Mouse (Mus musculus) limb, embryonic 14.5 days (tissue): ENCODE results near the gene Batf3. TPM values are rescaled to one million over a fixed set of nuclear protein-coding genes. Genes with fewer than 3 reads are reported as not detected.

Source experiments
- ATAC-seq: fragments of 200-750 bp; cut with Nextera tagmentation; 2 replicates; pipeline ENCODE4 v1.8.0; 2017; ENCODE audit warnings: low read depth, moderate number of reproducible peaks, moderate TSS enrichment; ENCODE audit not compliant: low FRiP score
- DNase-seq: peaks from one replicate; pipeline ENCODE4 v3.0.0-alpha.2; 2015; ENCODE audit warnings: low spot score
- H3K27ac ChIP-seq: fragments of 300-500 bp; sonication (generic); replicated peaks from 2 replicates; pipeline ENCODE4 v1.5.1; 2014; ENCODE audit warnings: low read depth, mild to moderate bottlenecking, low read length, moderate library complexity, mixed read lengths
- H3K27me3 ChIP-seq: fragments of 300-500 bp; sonication (generic); 2 replicates; pipeline ENCODE4 v1.6.1; 2014; ENCODE audit warnings: low read length, mixed read lengths; ENCODE audit not compliant: control insufficient read depth, insufficient read depth
- H3K36me3 ChIP-seq: fragments of 300-500 bp; sonication (generic); 2 replicates; pipeline ENCODE4 v1.6.1; 2014; ENCODE audit warnings: mild to moderate bottlenecking, low read length, moderate library complexity, mixed read lengths; ENCODE audit not compliant: control insufficient read depth, insufficient read depth
- H3K4me1 ChIP-seq: fragments of 300-500 bp; sonication (generic); 2 replicates; pipeline ENCODE4 v1.6.1; 2014; ENCODE audit warnings: antibody characterized with exemption, low read length, mixed read lengths; ENCODE audit not compliant: control insufficient read depth, insufficient read depth
- H3K4me2 ChIP-seq: fragments of 300-500 bp; sonication (generic); replicated peaks from 2 replicates; pipeline ENCODE4 v1.6.1; 2014; ENCODE audit warnings: low read depth, mild to moderate bottlenecking, low read length, moderate library complexity; ENCODE audit not compliant: severe bottlenecking
- H3K4me3 ChIP-seq: fragments of 300-500 bp; sonication (generic); replicated peaks from 2 replicates; pipeline ENCODE4 v1.5.1; 2014; ENCODE audit warnings: low read length
- H3K9ac ChIP-seq: fragments of 300-500 bp; sonication (generic); 2 replicates; pipeline ENCODE4 v1.6.1; 2014; ENCODE audit warnings: mild to moderate bottlenecking, low read depth, low read length, moderate library complexity; ENCODE audit not compliant: severe bottlenecking
- H3K9me3 ChIP-seq: fragments of 300-500 bp; sonication (generic); 2 replicates; pipeline ENCODE4 v1.6.1; 2016; ENCODE audit warnings: low read length; ENCODE audit not compliant: control insufficient read depth
- POLR2A ChIP-seq: fragments of 200-500 bp; IDR thresholded peaks from 2 replicates; pipeline ENCODE4 v1.8.0; 2012; ENCODE audit warnings: inconsistent platforms, mild to moderate bottlenecking, moderate library complexity, borderline replicate concordance; ENCODE audit not compliant: insufficient read depth, insufficient read length; ENCODE audit errors: extremely low read depth
- WGBS: fragments of 180-500 bp; shearing (Covaris S2); extraction: QIAGEN DNeasy Blood & Tissue Kit; methylation state at CpG from one replicate; pipeline ENCODE4 v1.1.7; 2014; 5-methylcytosine and 5-hydroxymethylcytosine counted together
- polyA plus RNA-seq, 2 experiments: library from polyadenylated mRNA; depleted of rRNA in 1 of 2; stranded (reverse) in 1 of 2; unstranded in 1 of 2; fragments of >200 nt; fragmentation: Nextera tagmentation in 1 of 2; extraction: Ambion mirVana in 1 of 2; gene quantifications; 2 replicates each; pipeline versions ENCODE4 v1.2.1 to v1.2.3; 2012 to 2014

Batf3 gene
- polyA plus RNA-seq, 2 experiments = 11.2 to 16.1 TPM

DNA sequence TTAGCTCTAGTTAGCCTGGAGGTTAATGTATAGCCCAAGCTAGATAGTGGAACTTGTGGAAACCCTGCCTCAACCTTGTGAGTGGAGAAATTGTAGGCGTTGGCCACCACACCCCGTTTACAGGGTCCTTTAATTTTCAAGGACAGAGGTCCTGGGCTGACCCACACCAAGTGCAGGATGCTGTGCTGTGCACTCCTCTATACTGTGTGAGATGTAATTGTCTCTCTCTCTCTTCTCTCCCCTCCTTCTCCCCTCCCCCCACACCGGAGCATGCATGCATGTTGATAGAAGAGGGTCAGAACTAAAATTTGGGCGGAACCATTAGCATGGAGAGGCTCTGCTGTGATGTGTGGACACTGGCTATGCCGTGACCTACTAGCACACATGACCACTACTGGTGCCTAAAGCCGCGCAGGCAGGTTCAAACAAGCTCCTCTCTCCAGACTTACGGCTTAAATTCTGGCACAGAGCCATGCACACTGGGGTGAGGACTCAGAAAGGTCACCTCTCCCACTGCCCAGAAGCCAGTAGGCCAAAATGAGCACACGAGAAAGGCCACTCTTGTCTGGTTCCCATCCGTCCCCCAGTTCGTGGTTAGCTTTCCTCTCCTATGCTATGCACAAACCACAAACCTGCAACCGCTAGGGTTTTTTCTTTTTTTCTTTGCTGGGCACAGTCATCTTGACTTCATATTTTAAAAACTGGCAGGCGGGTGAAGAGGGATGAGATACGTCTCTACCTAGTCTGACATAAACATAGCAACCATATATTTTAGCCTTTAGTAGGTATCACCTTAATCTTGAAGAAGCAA is 571 bp upstream of the Batf3 start:
- Histone ChIP-seq H3K9ac (peak overlapping the region; percentile 63; the same call in 1 of the 2 replicates), H3K9me3 (no peaks in the 10 kb centered on the region), H3K4me3 (peak overlapping the region; percentile 67), H3K27ac (no peak overlapping the region), H3K4me2 (peak overlapping the region; percentile 97), H3K36me3 (no peaks in the 10 kb centered on the region), H3K27me3 (peaks cover 6% of the 10 kb centered on the region; the same call in 1 of the 2 replicates), H3K4me1 (0 out of 2 replicates have a peak, but pooled peaks cover 3% of the 10 kb centered on the region)
- peak; percentile 7 for DNase-seq
- no peak for TF ChIP-seq POLR2A
- WGBS = 39% methylated on average over 14 of the region's 14 CpGs
- 0 out of 2 replicates have a peak, but pooled peaks have one; percentile 32 for ATAC-seq

DNA sequence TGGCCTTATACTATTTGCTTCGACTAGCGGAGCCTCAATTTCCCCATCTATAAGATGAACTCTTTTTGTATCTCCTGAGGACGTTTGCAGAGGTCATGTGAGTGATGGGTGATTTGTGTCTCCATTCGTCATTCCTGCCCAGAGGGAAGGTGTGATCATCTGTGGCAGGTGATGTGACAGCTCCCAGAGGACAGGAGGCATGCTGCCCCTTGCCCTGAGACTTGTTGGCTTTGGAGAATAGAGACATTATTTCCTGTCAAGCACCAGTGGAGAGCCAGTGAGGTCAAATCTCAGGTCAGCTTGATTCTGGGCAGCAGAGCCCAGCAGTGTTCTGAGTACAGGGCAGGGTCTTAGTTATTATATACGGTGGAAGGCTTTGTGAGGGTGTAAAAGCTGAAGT is 1.5 kb downstream of the Batf3 start:
- 35% methylated on average over 5 of the region's 5 CpGs for WGBS
- Histone ChIP-seq H3K9me3 (no peaks in the 10 kb centered on the region), H3K9ac (no peak overlapping the region), H3K4me1 (0 out of 2 replicates have a peak, but pooled peaks cover 3% of the 10 kb centered on the region), H3K4me2 (peak overlapping the region; percentile 97; the same call in 1 of the 2 replicates), H3K27ac (no peak overlapping the region), H3K36me3 (no peaks in the 10 kb centered on the region), H3K27me3 (peaks cover 6% of the 10 kb centered on the region; the same call in 1 of the 2 replicates), H3K4me3 (peak overlapping the region; percentile 67; the same call in 1 of the 2 replicates)
- DNase-seq (no peak), ATAC-seq (no peak)
- no peak for TF ChIP-seq POLR2A

DNA sequence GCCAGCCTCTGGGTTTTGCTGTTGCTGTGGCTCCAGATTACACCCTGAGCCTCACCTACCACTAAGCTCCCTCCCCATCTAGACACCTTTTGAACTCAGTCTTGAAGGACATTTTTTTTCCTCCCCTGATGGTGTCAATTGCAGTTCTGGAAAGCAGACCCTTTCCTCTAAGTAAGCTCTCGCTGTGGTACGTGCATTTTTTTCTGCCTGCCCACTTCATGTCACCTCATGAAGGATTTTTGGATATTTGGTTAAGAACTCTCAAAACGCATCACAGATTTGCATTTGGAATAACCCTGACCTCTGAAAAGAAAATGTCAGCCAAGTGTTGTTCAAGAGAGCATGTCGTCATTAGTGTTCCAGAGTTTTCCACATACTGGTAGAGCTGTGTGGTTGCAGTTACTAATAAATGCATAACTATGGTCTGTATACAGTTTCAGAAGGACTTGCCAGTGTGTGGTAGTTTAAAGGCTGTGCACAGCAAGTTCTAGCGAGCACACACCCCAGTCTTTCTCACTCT is 2.2 kb downstream of the Batf3 start:
- Histone ChIP-seq H3K4me1 (0 out of 2 replicates have a peak, but pooled peaks cover 3% of the 10 kb centered on the region), H3K9me3 (no peaks in the 10 kb centered on the region), H3K4me2 (no peak overlapping the region), H3K27ac (no peak overlapping the region), H3K4me3 (no peak overlapping the region), H3K9ac (no peak overlapping the region), H3K27me3 (peaks cover 6% of the 10 kb centered on the region; the same call in 1 of the 2 replicates), H3K36me3 (no peaks in the 10 kb centered on the region)
- 47% methylated on average over 5 of the region's 5 CpGs for WGBS
- no peak for TF ChIP-seq POLR2A
- no peak for DNase-seq
- no peak for ATAC-seq

DNA sequence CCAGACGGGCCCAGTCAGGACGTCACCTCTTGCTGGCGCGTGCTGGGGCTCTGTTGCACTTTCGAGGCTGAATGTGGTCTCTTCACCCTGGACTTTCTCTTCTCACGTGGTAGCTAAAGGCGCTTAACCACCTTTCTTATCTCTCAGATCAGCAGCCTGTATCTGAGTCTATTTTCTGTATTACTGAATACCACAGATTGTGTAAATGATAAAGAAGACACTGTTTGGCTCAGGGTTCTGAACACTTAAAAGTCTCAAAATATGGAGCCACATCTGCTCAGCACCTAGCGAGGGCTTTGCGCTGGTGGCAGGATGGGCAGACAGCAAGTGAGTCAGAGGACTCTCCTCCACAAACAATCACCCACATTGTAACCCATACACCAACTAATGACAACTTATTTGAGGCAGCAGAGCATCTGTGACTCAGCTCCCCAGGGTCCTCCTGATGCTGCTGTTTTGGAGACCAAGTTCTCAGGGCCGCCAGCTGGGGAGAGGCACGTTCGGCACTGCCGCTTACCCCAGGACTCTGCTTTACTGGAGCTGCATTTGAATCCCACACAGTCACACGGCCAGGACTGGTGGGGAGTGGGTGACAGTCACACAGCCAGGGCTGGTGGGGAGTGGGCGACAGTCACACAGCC is 5.2 kb downstream of the Batf3 start:
- ATAC-seq (no peak), DNase-seq (no peak)
- Histone ChIP-seq H3K9me3 (no peaks in the 10 kb centered on the region), H3K9ac (no peak overlapping the region), H3K36me3 (no peaks in the 10 kb centered on the region), H3K27me3 (peaks cover 6% of the 10 kb centered on the region; the same call in 1 of the 2 replicates), H3K4me2 (no peak overlapping the region), H3K4me3 (no peak overlapping the region), H3K27ac (no peak overlapping the region), H3K4me1 (0 out of 2 replicates have a peak, but pooled peaks cover 3% of the 10 kb centered on the region)
- WGBS = 75% methylated on average over 15 of the region's 15 CpGs
- TF ChIP-seq POLR2A = no peak

DNA sequence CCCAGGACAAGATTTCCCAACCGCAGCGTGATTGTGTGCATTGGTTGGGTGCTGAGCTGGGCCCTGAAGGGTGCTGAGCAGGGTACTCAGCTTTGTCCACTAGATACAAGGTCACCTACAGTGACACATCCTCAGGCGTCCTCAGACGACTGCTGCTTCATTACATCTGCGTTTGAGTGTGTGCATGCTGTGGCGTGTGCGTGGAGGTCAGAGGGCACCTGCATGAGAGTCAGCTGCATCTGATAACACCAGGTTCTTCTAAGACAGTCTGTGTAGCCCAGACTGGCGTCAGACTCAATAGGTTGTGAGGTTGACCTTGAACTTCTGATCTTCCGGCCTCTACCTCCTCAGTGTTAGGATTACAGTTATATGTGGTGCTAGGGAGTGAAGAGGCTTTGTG is 7.6 kb downstream of the Batf3 start:
- Histone ChIP-seq H3K4me1 (no peaks in the 10 kb centered on the region), H3K27me3 (no peaks in the 10 kb centered on the region), H3K4me3 (no peak overlapping the region), H3K36me3 (0 out of 2 replicates have a peak, but pooled peaks cover 2% of the 10 kb centered on the region), H3K9ac (no peak overlapping the region), H3K27ac (no peak overlapping the region), H3K4me2 (no peak overlapping the region), H3K9me3 (no peaks in the 10 kb centered on the region)
- ATAC-seq (no peak), DNase-seq (no peak)
- no peak for TF ChIP-seq POLR2A
- WGBS = 76% methylated on average over 9 of the region's 9 CpGs
